In genomic region chr13:71036000-71036399, GRCm38 (mm10) we compare ENCODE assay signal across 23 mouse cellular contexts.
"Had no signal": no experiment of that assay in that cellular context is flagged by ENCODE, and none has a peak within 500 bp of the region (broad histone marks: within the 10 kb centered on the region; RNA-seq: fewer than 3 reads in every experiment).

No protein-coding gene starts in this region.

- ATAC-seq: intestine, postnatal 0 days; liver, embryonic 12.5 days had no signal

- H3K4me3 ChIP-seq: layer of hippocampus, adult 2 months; limb, embryonic 10.5 days; limb, embryonic 13.5 days; liver, embryonic 12.5 days; liver, embryonic 15.5 days; lung, embryonic 15.5 days; megakaryocyte, embryonic 14.5 days; midbrain, embryonic 12.5 days; neural tube, embryonic 12.5 days; stomach, embryonic 15.5 days had no signal

- H3K9me3 ChIP-seq: limb, embryonic 10.5 days; limb, embryonic 13.5 days; liver, embryonic 12.5 days; liver, embryonic 15.5 days; lung, embryonic 15.5 days; midbrain, embryonic 12.5 days; neural tube, embryonic 12.5 days; stomach, embryonic 15.5 days had no signal

- DNase-seq: kidney, adult 2 months; kidney, postnatal 25 days; layer of hippocampus, adult 9-11 months; liver; lung, adult 18-20 months; lung, postnatal 10 days; lung, postnatal 36 days; retina, postnatal 1 day; right cerebral cortex, postnatal 25 days; spleen, adult 18-20 months; thymus, postnatal 25 days had no signal

- H3K4me2 ChIP-seq: limb, embryonic 13.5 days; liver, embryonic 12.5 days; liver, embryonic 15.5 days; lung, embryonic 15.5 days; midbrain, embryonic 12.5 days; neural tube, embryonic 12.5 days; stomach, embryonic 15.5 days had no signal

- H3K27me3 ChIP-seq: limb, embryonic 13.5 days; liver, embryonic 12.5 days; liver, embryonic 15.5 days; lung, embryonic 15.5 days; megakaryocyte, embryonic 14.5 days; midbrain, embryonic 12.5 days; neural tube, embryonic 12.5 days; stomach, embryonic 15.5 days had no signal

- H3K27ac ChIP-seq: kidney, postnatal 0 days; layer of hippocampus, adult 2 months; limb, embryonic 10.5 days; limb, embryonic 13.5 days; liver, embryonic 12.5 days; liver, embryonic 15.5 days; lung, embryonic 15.5 days; neural tube, embryonic 12.5 days; stomach, embryonic 15.5 days had no signal

- H3K36me3 ChIP-seq: limb, embryonic 10.5 days; limb, embryonic 13.5 days; liver, embryonic 12.5 days; liver, embryonic 15.5 days; lung, embryonic 15.5 days; midbrain, embryonic 12.5 days; neural tube, embryonic 12.5 days; stomach, embryonic 15.5 days had no signal

- H3K9ac ChIP-seq: limb, embryonic 13.5 days; liver, embryonic 12.5 days; liver, embryonic 15.5 days; lung, embryonic 15.5 days; midbrain, embryonic 12.5 days; neural tube, embryonic 12.5 days; stomach, embryonic 15.5 days had no signal

- H3K4me1 ChIP-seq: limb, embryonic 10.5 days; limb, embryonic 13.5 days; liver, embryonic 12.5 days; liver, embryonic 15.5 days; lung, embryonic 15.5 days; megakaryocyte, embryonic 14.5 days; midbrain, embryonic 12.5 days; neural tube, embryonic 12.5 days; stomach, embryonic 15.5 days had no signal
